Mouse (Mus musculus) liver, adult 2 months (tissue): Measurements from ENCODE around the gene Sgpp2.

Experiments
- CTCF ChIP-seq: fragments of 200-500 bp; IDR thresholded peaks from 2 replicates; pipeline ENCODE4 v1.5.1; 2011; ENCODE audit warnings: low read depth, low read length, control low read depth
- POLR2A ChIP-seq: fragments of 200-500 bp; IDR thresholded peaks from 2 replicates; pipeline ENCODE4 v1.6.1; 2011; ENCODE audit warnings: low read length, control low read depth; ENCODE audit not compliant: insufficient read depth; ENCODE audit errors: extremely low read depth

GRCm38 (mm10) chr1:78312917-78313316 lies 2.8 kb downstream of the Sgpp2 start:
- TF ChIP-seq CTCF = no peak
- TF ChIP-seq POLR2A = no peak
